Mouse (Mus musculus): ENCODE measurements around the gene Zfp978. TPM values are rescaled to one million over a fixed set of nuclear protein-coding genes. Genes with fewer than 3 reads are reported as not detected.
"Not testable (repeated sequence)": the region's sequence is repeated elsewhere in the genome, so short reads cannot be mapped to it uniquely, and the experiment has no call there.

The Zfp978 gene
- polyA plus RNA-seq, 1 experiment from 2014 or later, result not detected

GRCm38 (mm10) chr4:147345061-147345554, 16.0 kb upstream of the Zfp978 start:
- not testable (repeated sequence) for H3K4me2 ChIP-seq (replicated peaks); H3K36me3 ChIP-seq; H3K9ac ChIP-seq (replicated peaks); H3K27ac ChIP-seq (replicated peaks); H3K4me3 ChIP-seq; H3K27me3 ChIP-seq; ATAC-seq (replicated peaks); H3K4me1 ChIP-seq
- H3K9me3 ChIP-seq, result peaks cover 57% of the 10 kb centered on the region
- WGBS, result 90% methylated on average over 2 of the region's 2 CpGs

DNA sequence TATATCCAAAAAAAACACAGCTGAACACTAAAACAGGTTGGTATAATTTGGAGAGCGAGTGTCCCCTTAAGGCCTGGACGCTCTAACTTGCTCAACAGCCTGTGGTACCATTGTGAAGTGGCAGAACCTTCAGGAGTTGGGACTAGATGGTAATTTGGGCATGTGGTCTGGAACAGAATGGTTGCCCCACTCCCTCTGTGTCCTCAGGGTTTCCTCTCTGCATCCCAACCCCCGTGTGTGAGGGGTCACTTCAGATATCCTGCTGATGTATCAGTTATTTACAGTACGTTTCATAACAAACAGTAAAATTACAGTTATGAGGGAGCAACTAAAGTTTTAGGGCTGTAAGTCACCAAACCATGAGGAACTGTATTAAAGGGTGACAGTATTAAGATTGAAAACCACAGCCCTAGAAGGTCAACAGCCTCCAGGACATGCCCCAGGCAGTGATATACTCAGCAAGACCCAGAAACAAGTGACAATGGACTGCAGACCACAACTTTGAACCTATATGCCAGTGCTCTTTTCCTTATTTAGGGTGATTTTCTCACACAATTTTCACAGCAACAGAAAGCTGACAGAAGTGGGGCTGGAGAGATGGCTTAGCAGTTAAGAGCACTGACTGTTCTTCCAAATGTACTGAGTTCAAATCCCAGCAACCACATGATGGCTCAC, 14.6 kb upstream of the Zfp978 start:
- not testable (repeated sequence) for H3K4me2 ChIP-seq (replicated peaks); H3K9ac ChIP-seq (replicated peaks); H3K27me3 ChIP-seq; H3K4me3 ChIP-seq; H3K27ac ChIP-seq (replicated peaks); ATAC-seq (replicated peaks); H3K4me1 ChIP-seq; H3K36me3 ChIP-seq
- peaks cover 63% of the 10 kb centered on the region for H3K9me3 ChIP-seq
- 70% methylated on average over 4 of the region's 4 CpGs for WGBS

DNA sequence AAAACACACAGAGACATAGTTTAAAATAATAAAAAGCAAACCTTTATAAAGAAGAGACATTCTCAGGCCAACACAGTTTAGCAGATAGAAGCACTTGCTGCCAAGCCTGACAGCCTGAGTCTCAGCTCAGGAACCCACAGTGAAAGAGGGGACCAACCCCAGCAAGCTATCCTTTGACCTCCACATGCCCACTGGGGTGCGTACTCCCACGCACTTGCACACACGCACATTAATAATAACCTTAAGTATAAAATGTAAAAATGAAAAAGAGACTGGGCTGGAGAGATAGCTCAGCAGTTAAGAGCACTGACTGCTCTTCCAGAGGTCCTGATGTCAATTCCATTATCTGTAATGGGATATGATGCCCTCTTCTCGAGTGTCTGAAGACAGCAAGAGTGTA, 13.8 kb upstream of the Zfp978 start:
- not testable (repeated sequence) for ATAC-seq (replicated peaks); H3K36me3 ChIP-seq; H3K27me3 ChIP-seq; H3K9ac ChIP-seq (replicated peaks); H3K4me2 ChIP-seq (replicated peaks); H3K27ac ChIP-seq (replicated peaks); H3K4me3 ChIP-seq; H3K4me1 ChIP-seq
- 74% methylated on average over 4 of the region's 4 CpGs for WGBS
- peaks cover 63% of the 10 kb centered on the region for H3K9me3 ChIP-seq

DNA sequence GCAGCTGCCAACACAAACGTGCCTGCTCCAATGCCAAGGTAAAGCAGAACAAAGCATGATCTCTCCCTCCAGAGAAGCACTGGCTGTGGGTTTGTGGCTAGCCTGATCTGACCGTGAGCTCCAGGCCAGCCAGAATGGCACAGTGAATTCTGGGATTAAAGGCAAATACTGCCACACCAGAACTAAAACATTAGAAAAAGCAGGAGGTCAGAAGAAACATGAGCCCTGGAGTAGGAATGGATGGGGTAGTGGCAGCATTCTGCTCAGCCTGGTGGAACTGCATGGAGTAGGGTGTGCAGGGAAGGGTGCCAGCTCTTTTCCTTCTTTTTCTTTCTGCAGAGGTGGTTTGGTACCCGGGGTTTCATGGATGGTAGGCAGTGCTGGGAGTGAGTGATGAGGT, 13.2 kb upstream of the Zfp978 start:
- H3K4me2 ChIP-seq (replicated peaks); H3K9ac ChIP-seq (replicated peaks); H3K4me1 ChIP-seq; ATAC-seq (replicated peaks); H3K27me3 ChIP-seq; H3K4me3 ChIP-seq; H3K27ac ChIP-seq (replicated peaks); H3K36me3 ChIP-seq: not testable (repeated sequence)
- H3K9me3 ChIP-seq, result peaks cover 58% of the 10 kb centered on the region
- whole genome bisulfite sequencing, result 86% methylated on average over 2 of the region's 3 CpGs

DNA sequence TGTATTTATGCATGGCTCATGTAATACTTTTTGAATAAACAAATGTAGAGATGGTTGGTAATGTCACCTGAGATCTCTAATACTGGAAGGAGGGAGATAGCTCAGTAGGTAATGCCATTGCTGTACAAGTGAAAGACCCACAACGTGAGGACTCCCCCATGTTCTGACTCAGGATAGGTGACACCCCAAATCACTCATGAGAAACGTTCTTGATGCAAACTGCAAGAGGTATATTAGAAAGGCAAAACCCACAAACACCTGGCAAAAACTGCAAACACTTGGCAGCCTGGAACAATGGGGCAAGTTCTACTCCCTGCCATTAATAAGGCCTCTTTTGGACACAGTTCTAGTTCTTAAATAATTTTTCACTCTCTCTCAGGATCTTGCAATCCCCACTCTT, 12.7 kb upstream of the Zfp978 start:
- not testable (repeated sequence) for H3K4me1 ChIP-seq; ATAC-seq (replicated peaks); H3K27ac ChIP-seq (replicated peaks); H3K9ac ChIP-seq (replicated peaks); H3K4me3 ChIP-seq; H3K36me3 ChIP-seq; H3K4me2 ChIP-seq (replicated peaks); H3K27me3 ChIP-seq
- H3K9me3 ChIP-seq, result peaks cover 53% of the 10 kb centered on the region
- WGBS, result 81% methylated on average over 2 of the region's 2 CpGs

DNA sequence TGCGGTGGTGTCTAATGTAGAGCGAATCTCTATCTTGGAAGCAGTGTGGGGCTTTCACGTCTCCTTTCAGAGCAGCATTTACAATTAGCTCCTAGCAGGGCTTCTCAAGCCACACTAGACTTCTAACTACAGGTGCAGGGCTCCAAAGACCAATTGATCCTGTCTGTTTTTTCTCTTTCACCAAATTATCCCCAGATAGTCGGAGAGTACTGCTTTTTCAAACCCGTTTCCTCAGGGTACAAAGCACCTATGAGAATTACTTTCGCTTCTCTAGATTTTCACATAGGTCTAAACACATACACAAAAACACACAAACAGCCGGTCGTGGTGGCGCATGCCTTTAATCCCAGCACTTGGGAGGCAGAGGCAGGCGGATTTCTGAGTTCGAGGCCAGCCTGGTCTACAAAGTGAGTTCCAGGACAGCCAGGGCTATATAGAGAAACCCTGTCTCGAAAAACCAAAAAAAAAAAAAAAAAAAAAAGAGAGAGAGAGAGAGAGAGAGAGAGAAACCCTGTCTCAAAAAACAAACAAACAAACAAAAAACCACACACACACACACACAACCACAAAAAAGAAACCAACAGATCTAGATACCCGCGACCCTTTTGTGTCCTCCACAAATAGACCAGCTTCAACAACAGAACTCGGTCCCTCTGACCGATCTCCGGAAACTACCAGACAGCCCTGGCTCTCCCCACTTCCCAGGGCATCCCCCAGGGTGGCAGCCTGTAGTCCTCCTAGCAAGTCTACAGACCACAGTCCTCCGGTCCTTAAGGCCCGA, 12.0 kb upstream of the Zfp978 start:
- H3K9ac ChIP-seq (replicated peaks); H3K36me3 ChIP-seq; H3K27ac ChIP-seq (replicated peaks); H3K4me1 ChIP-seq; H3K4me2 ChIP-seq (replicated peaks); H3K27me3 ChIP-seq; ATAC-seq (replicated peaks); H3K4me3 ChIP-seq: not testable (repeated sequence)
- H3K9me3 ChIP-seq, result peaks cover 48% of the 10 kb centered on the region
- WGBS, result 92% methylated on average over 18 of the region's 19 CpGs

- WGBS, result 83% methylated on average over 9 of the region's 9 CpGs
- not testable (repeated sequence) for H3K27ac ChIP-seq (replicated peaks); H3K4me2 ChIP-seq (replicated peaks); H3K36me3 ChIP-seq; H3K4me3 ChIP-seq; H3K27me3 ChIP-seq; H3K9ac ChIP-seq (replicated peaks); ATAC-seq (replicated peaks); H3K4me1 ChIP-seq
- H3K9me3 ChIP-seq, result peaks cover 48% of the 10 kb centered on the region
Measured at GRCm38 (mm10) chr4:147349687-147350415, 11.3 kb upstream of the Zfp978 start.

DNA sequence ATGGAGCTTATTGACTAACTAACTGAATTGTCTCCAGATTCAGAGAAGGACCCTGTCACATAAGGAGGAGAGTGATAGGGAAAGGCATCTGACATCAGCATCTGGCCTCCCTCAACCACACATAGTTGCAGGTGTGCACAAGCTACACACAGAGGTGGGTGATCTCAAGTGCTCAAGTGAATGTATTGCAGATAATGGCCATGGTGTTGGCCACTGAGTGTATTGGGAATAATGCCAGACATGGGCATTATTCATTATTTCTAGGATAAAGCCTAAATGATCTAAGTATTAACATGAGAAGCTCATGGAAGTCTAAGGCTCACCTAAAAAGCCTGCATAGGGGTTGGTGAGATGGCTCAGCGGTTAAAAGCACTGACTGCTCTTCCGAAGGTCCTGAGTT, 10.6 kb upstream of the Zfp978 start:
- WGBS, result 87% methylated on average over 2 of the region's 2 CpGs
- not testable (repeated sequence) for H3K4me1 ChIP-seq; H3K36me3 ChIP-seq; H3K4me2 ChIP-seq (replicated peaks); H3K9ac ChIP-seq (replicated peaks); H3K4me3 ChIP-seq; H3K27ac ChIP-seq (replicated peaks); ATAC-seq (replicated peaks); H3K27me3 ChIP-seq
- H3K9me3 ChIP-seq, result peaks cover 44% of the 10 kb centered on the region

- H3K4me2 ChIP-seq (replicated peaks); H3K4me1 ChIP-seq; ATAC-seq (replicated peaks); H3K27me3 ChIP-seq; H3K27ac ChIP-seq (replicated peaks); H3K4me3 ChIP-seq; H3K36me3 ChIP-seq; H3K9ac ChIP-seq (replicated peaks): not testable (repeated sequence)
- WGBS, result 86% methylated on average over 12 of the region's 13 CpGs
- peaks cover 42% of the 10 kb centered on the region for H3K9me3 ChIP-seq
Measured at GRCm38 (mm10) chr4:147351376-147351980, 9.6 kb upstream of the Zfp978 start.

DNA sequence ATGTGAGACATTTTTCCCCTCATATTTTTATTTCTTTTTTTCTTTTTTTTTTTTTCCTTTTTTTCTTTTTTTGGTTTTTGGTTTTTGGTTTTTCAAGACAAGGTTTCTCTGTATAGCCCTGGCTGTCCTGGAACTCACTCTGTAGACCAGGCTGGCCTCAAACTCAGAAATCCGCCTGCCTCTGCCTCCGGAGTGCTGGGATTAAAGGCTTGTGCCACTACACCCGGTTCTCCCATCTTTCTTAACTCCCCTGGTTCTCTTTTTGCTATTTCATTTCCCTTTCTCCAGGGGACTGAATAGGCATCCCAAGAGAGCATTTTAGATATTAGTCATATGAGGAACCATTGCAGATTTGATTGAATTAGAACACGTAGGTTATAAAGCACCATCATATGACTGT, 7.5 kb upstream of the Zfp978 start:
- H3K9me3 ChIP-seq, result peaks cover 26% of the 10 kb centered on the region
- not testable (repeated sequence) for H3K4me1 ChIP-seq; H3K27ac ChIP-seq (replicated peaks); H3K36me3 ChIP-seq; H3K4me2 ChIP-seq (replicated peaks); ATAC-seq (replicated peaks); H3K4me3 ChIP-seq; H3K9ac ChIP-seq (replicated peaks); H3K27me3 ChIP-seq
- 79% methylated on average over 4 of the region's 4 CpGs for WGBS

DNA sequence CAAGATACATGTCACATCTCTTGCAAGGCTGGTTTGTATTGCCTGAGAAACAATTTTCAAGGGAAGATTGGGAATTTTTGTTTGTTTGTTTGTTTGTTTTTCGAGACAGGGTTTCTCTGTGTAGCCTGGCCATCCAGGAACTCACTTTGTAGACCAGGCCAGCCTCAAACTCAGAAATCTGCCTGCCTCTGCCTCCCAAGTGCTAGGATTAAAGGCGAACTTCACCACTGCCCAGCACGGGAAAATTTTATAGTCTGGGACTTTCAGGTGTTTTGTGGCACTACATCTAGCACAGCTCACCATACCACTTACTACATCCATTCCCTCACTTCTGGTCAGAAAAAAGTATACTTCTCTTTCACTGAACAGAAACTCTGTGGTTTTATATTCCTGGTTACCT, 5.1 kb upstream of the Zfp978 start:
- H3K4me3 ChIP-seq; H3K27me3 ChIP-seq; H3K4me1 ChIP-seq; ATAC-seq (replicated peaks); H3K9me3 ChIP-seq; H3K4me2 ChIP-seq (replicated peaks); H3K27ac ChIP-seq (replicated peaks); H3K36me3 ChIP-seq; H3K9ac ChIP-seq (replicated peaks): not testable (repeated sequence)
- WGBS, result no CpG with 5 or more reads among the region's 3 CpGs

GRCm38 (mm10) chr4:147357195-147357594, 3.9 kb upstream of the Zfp978 start:
- H3K27ac ChIP-seq (replicated peaks); H3K4me2 ChIP-seq (replicated peaks); H3K4me3 ChIP-seq; H3K9me3 ChIP-seq; H3K9ac ChIP-seq (replicated peaks); ATAC-seq (replicated peaks); H3K36me3 ChIP-seq; H3K4me1 ChIP-seq; H3K27me3 ChIP-seq: not testable (repeated sequence)
- no CpG with 5 or more reads among the region's 2 CpGs for whole genome bisulfite sequencing
